Mouse (Mus musculus): ENCODE data around the gene Nfe2l3. TPM values are rescaled to one million over a fixed set of nuclear protein-coding genes. Genes with fewer than 3 reads are reported as not detected.
"Not testable (repeated sequence)": the region's sequence is repeated elsewhere in the genome, so short reads cannot be mapped to it uniquely, and the experiment has no call there.

Nfe2l3 gene
- 1.5 and 1.6 TPM in 2 replicates for polyA plus RNA-seq (2014; fragmentation: Nextera tagmentation; extraction: Ambion mirVana)

- peak; percentile 67 for DNase-seq (ENCODE audit: low spot score)
- Histone ChIP-seq H3K4me3 (ENCODE audit: low read depth, low read length) (peak within 1 kb of the TSS; percentile 38), H3K4me1 (ENCODE audit: control insufficient read depth, insufficient read depth, low read length) (no peaks in the 10 kb centered on the region), H3K4me2 (ENCODE audit: low read depth, low read length) (peak within 1 kb of the TSS; percentile 60), H3K27me3 (ENCODE audit: control insufficient read depth, insufficient read depth, low read length) (peaks cover 28% of the 10 kb centered on the region), H3K36me3 (replicated peaks; ENCODE audit: control insufficient read depth, insufficient read depth, low read depth, low read length) (no peaks in the 10 kb centered on the region), H3K9ac (replicated peaks; ENCODE audit: low read length) (peak within 1 kb of the TSS; percentile 30), H3K27ac (replicated peaks; ENCODE audit: low read depth, low read length) (no peak within 1 kb of the TSS), H3K9me3 (replicated peaks; ENCODE audit: control insufficient read depth, low read length) (no peaks in the 10 kb centered on the region)
- peak; percentile 80 for ATAC-seq (replicated peaks; ENCODE audit: insufficient number of reproducible peaks, low FRiP score, low TSS enrichment, low read depth)
- WGBS = under 1% methylated on average over 74 of the region's 74 CpGs
These were observed at the start of gene Nfe2l3 for GRCm38 (mm10) chr6:51432535-51433397. Nfe2l3 (plus strand) TSS chr6:51432670.

DNA sequence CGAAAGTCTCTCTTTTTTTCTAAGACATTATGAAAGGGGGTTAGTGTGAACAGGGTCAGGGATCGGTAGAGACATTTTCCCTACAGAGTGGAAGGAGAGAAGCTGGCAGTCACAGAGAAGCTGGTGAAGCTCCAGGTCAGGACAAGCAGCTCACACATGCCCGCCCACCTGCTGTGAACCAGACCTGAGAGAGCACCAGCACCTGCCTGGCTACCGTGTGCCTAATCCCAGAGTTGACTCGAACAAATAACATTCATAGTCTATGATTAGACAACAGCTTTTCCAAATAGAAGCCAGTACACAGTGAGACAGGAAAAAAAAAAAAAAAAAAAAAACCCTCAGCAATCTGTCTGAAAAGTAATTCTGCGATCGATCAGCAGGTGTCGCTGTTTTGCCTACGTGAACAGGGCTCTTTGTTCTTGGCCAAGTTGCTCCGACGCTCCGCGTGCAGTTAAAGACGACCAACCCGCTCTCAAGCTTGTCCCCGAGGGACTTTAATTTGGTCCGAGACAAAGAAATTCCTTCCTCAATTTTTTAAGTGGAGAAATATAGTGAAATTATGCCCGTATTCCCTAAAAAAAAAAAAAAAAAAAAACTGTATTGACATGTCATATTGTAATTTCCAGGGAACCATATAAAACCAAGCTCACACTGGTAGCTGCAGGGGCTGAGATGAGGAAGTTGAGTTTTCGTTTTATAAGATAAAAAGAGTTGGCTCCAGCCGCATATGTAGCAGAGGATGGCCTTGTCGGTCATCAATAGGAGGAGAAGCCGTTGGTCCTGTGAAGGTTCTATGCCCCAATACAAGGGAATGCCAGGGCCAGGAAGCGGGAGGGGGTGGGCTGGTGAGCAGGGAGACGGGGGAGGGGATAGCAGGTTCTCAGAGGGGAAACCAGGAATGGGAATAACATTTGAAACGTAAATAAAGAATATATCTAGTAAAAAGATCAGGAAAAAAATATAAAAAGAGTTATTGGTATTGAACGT, 48.4 kb upstream of the Nfe2l3 start:
- no peak overlapping the region; the same call in 1 of the 2 replicates for H3K27ac ChIP-seq (replicated peaks; ENCODE audit: low read depth, low read length)
- WGBS = 14% methylated on average over 26 of the region's 26 CpGs
- peak; percentile 98 for DNase-seq (ENCODE audit: low spot score)

DNA sequence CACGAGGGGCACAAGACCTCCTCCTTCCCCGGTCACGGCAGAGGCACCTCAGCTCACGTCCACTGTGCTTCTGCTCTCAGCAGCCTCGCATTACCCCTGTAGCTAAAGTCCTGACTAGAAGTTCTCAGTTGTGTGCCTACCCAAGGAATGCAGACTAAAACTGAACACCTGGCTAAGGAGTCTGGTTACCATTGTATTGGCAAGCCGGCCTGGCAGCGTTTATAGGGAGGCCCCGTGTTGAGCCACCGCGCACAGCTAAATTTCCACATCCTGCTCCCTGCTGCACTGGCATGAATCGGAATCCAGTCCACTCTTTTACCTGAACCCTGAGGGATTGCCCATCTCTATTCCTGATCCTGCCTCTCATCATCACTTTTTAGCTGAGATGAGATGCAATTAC, 42.0 kb upstream of the Nfe2l3 start:
- WGBS = 30% methylated on average over 11 of the region's 11 CpGs
- Histone ChIP-seq H3K9ac (replicated peaks; ENCODE audit: low read length) (no peak overlapping the region), H3K4me3 (ENCODE audit: low read depth, low read length) (no peak overlapping the region), H3K4me1 (ENCODE audit: control insufficient read depth, insufficient read depth, low read length) (no peaks in the 10 kb centered on the region), H3K27ac (replicated peaks; ENCODE audit: low read depth, low read length) (no peak overlapping the region), H3K4me2 (ENCODE audit: low read depth, low read length) (no peak overlapping the region), H3K27me3 (ENCODE audit: control insufficient read depth, insufficient read depth, low read length) (no peaks in the 10 kb centered on the region), H3K36me3 (replicated peaks; ENCODE audit: control insufficient read depth, insufficient read depth, low read depth, low read length) (no peaks in the 10 kb centered on the region), H3K9me3 (replicated peaks; ENCODE audit: control insufficient read depth, low read length) (no peaks in the 10 kb centered on the region)
- peak; percentile 58 for DNase-seq (ENCODE audit: low spot score)
- ATAC-seq (replicated peaks; ENCODE audit: insufficient number of reproducible peaks, low FRiP score, low TSS enrichment, low read depth) = no peak

More for the DNA sequence above, 48.4 kb upstream of the Nfe2l3 start:
- Histone ChIP-seq H3K4me2 (ENCODE audit: low read depth, low read length) (peak overlapping the region; percentile 37), H3K4me1 (ENCODE audit: control insufficient read depth, insufficient read depth, low read length) (no peaks in the 10 kb centered on the region), H3K27me3 (ENCODE audit: control insufficient read depth, insufficient read depth, low read length) (no peaks in the 10 kb centered on the region), H3K9me3 (replicated peaks; ENCODE audit: control insufficient read depth, low read length) (no peaks in the 10 kb centered on the region), H3K9ac (replicated peaks; ENCODE audit: low read length) (peak overlapping the region; percentile 59), H3K4me3 (ENCODE audit: low read depth, low read length) (no peak overlapping the region), H3K36me3 (replicated peaks; ENCODE audit: control insufficient read depth, insufficient read depth, low read depth, low read length) (no peaks in the 10 kb centered on the region)
- ATAC-seq (replicated peaks; ENCODE audit: insufficient number of reproducible peaks, low FRiP score, low TSS enrichment, low read depth) = no peak

DNA sequence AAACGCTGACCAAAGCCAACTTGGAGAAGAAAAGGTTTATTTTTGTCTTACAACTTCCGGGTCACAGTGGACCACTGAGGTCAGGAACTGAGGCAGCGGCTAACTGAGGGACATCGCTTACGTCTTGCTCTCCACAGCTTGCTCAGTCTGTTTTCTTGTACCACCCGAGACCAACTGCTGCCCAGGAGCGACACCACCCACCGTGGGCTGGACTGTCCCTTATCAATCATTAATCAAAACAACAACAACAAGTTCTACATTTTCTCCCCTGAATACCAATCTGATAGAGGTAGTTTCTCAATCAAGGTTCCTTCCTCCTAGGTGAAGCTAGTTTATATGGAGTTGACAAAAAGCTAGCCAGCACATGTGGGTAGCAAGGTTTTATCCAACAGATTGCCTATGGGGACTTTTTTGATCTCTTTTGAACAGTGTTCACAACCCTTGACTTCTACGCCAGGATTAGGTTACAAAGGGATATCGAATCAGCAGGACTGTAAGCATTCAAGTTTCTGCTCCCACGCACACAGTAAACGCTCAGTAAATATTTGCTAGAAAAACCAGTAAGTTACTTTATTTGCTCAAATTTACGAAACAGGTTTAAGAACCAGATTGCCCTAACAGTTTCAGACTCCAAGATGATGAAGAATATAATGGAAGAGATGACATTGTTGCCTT, 40.5 kb upstream of the Nfe2l3 start:
- H3K27me3 ChIP-seq (ENCODE audit: control insufficient read depth, insufficient read depth, low read length) = no peaks in the 10 kb centered on the region
- no peaks in the 10 kb centered on the region for H3K4me1 ChIP-seq (ENCODE audit: control insufficient read depth, insufficient read depth, low read length)
- ATAC-seq (replicated peaks; ENCODE audit: insufficient number of reproducible peaks, low FRiP score, low TSS enrichment, low read depth) = no peak
- no peak for DNase-seq (ENCODE audit: low spot score)
- H3K4me3 ChIP-seq (ENCODE audit: low read depth, low read length) = no peak overlapping the region
- H3K4me2 ChIP-seq (ENCODE audit: low read depth, low read length) = no peak overlapping the region
- WGBS = 46% methylated on average over 13 of the region's 13 CpGs
- H3K9ac ChIP-seq (replicated peaks; ENCODE audit: low read length) = no peak overlapping the region
- H3K9me3 ChIP-seq (replicated peaks; ENCODE audit: control insufficient read depth, low read length) = no peaks in the 10 kb centered on the region
- H3K27ac ChIP-seq (replicated peaks; ENCODE audit: low read depth, low read length) = no peak overlapping the region
- no peaks in the 10 kb centered on the region for H3K36me3 ChIP-seq (replicated peaks; ENCODE audit: control insufficient read depth, insufficient read depth, low read depth, low read length)

GRCm38 (mm10) chr6:51393341-51394128, 38.9 kb upstream of the Nfe2l3 start:
- 60% methylated on average over 6 of the region's 6 CpGs for WGBS
- no peaks in the 10 kb centered on the region for H3K27me3 ChIP-seq (ENCODE audit: control insufficient read depth, insufficient read depth, low read length)
- H3K9me3 ChIP-seq (replicated peaks; ENCODE audit: control insufficient read depth, low read length) = no peaks in the 10 kb centered on the region
- no peak overlapping the region for H3K27ac ChIP-seq (replicated peaks; ENCODE audit: low read depth, low read length)
- no peaks in the 10 kb centered on the region for H3K36me3 ChIP-seq (replicated peaks; ENCODE audit: control insufficient read depth, insufficient read depth, low read depth, low read length)
- ATAC-seq (replicated peaks; ENCODE audit: insufficient number of reproducible peaks, low FRiP score, low TSS enrichment, low read depth) (no peak), DNase-seq (ENCODE audit: low spot score) (no peak)
- H3K4me2 ChIP-seq (ENCODE audit: low read depth, low read length) = no peak overlapping the region
- H3K4me1 ChIP-seq (ENCODE audit: control insufficient read depth, insufficient read depth, low read length) = no peaks in the 10 kb centered on the region
- no peak overlapping the region for H3K4me3 ChIP-seq (ENCODE audit: low read depth, low read length)
- H3K9ac ChIP-seq (replicated peaks; ENCODE audit: low read length) = no peak overlapping the region

DNA sequence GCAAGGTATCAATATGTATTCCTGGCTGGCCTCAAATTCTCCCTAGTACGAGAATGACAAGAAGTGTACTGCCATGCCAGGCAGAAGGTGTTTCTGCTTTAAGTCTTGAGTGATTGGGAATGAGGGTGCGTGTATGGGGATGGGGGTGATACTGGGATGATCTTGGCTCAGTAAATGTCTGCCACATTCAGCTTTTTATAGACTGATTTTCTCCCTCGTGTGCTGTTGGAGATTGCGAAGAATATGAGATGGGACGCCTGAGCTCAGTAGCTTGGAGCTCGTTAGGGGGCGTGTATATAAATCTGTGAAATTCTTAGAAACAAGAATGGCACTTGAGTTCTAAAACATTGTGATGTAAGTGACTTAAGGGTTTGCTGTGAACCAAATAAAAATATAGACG, 38.1 kb upstream of the Nfe2l3 start:
- not testable (repeated sequence) for H3K4me2 ChIP-seq (ENCODE audit: low read depth, low read length); DNase-seq (ENCODE audit: low spot score); H3K27me3 ChIP-seq (ENCODE audit: control insufficient read depth, insufficient read depth, low read length); H3K4me3 ChIP-seq (ENCODE audit: low read depth, low read length); H3K36me3 ChIP-seq (replicated peaks; ENCODE audit: control insufficient read depth, insufficient read depth, low read depth, low read length); H3K27ac ChIP-seq (replicated peaks; ENCODE audit: low read depth, low read length); H3K9me3 ChIP-seq (replicated peaks; ENCODE audit: control insufficient read depth, low read length); H3K4me1 ChIP-seq (ENCODE audit: control insufficient read depth, insufficient read depth, low read length); ATAC-seq (replicated peaks; ENCODE audit: insufficient number of reproducible peaks, low FRiP score, low TSS enrichment, low read depth); H3K9ac ChIP-seq (replicated peaks; ENCODE audit: low read length)
- WGBS = 88% methylated on average over 8 of the region's 8 CpGs

DNA sequence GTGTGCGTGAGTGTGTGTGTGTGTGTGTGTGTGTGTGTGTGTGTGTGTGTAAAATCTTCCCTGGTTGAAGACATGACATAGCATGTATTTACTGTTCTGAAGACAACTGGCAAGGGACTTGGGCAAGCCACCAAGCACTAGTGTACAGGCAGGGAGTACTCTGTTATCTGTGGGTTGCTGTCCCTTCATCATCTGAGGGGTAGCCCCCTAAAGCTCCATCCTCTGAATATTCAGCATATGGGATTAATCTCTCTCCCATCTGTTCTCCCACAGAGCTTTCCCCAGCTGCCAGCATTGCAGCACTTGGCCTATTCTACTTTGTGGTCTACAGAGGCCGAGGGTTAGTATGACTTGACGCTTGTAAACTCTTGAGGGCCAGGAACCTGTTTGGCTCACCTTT, 37.5 kb upstream of the Nfe2l3 start:
- H3K27me3 ChIP-seq (ENCODE audit: control insufficient read depth, insufficient read depth, low read length); H3K36me3 ChIP-seq (replicated peaks; ENCODE audit: control insufficient read depth, insufficient read depth, low read depth, low read length); DNase-seq (ENCODE audit: low spot score); H3K9ac ChIP-seq (replicated peaks; ENCODE audit: low read length); H3K9me3 ChIP-seq (replicated peaks; ENCODE audit: control insufficient read depth, low read length); ATAC-seq (replicated peaks; ENCODE audit: insufficient number of reproducible peaks, low FRiP score, low TSS enrichment, low read depth); H3K4me2 ChIP-seq (ENCODE audit: low read depth, low read length); H3K4me3 ChIP-seq (ENCODE audit: low read depth, low read length); H3K4me1 ChIP-seq (ENCODE audit: control insufficient read depth, insufficient read depth, low read length); H3K27ac ChIP-seq (replicated peaks; ENCODE audit: low read depth, low read length): not testable (repeated sequence)
- 79% methylated on average over 3 of the region's 3 CpGs for WGBS

All from embryonic facial prominence, embryonic 11.5 days (tissue).